Mouse (Mus musculus) C2C12 (cell line): ENCODE results near the gene Scgb1a1.

Experiments
- CTCF ChIP-seq: IDR thresholded peaks from one replicate; pipeline ENCODE4 v1.5.1; 2011; ENCODE audit not compliant: control insufficient read depth, insufficient read depth, insufficient read length
- MYOD1 ChIP-seq: IDR thresholded peaks from one replicate; pipeline ENCODE4 v1.6.1; 2011; ENCODE audit warnings: low read depth; ENCODE audit not compliant: control insufficient read depth, insufficient read length

DNA sequence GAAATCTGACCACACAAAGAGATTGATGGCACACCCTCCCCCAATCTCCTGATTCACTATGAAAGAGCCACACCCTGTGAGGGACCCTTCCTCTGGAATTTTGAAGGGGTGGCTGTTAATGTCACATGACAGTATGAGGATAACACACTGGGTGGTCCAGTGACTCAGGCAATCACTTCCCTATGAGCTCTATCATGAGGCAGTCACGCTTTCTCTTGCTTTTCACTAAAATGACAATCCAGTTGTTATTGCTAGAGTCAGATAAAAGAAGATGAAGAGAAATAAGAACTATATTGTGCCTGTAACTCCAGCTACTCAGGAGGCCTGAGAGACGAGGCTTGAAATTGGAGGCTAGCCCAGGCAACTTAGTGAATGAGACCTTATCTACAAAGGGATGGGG, 12.2 kb downstream of the Scgb1a1 start:
- TF ChIP-seq CTCF (no peak), MYOD1 (no peak)
